Mouse (Mus musculus) stomach, embryonic 15.5 days (tissue): ENCODE data around the gene Lingo2. TPM values are rescaled to one million over a fixed set of nuclear protein-coding genes. Genes with fewer than 3 reads are reported as not detected.
"Not testable (repeated sequence)": the region's sequence is repeated elsewhere in the genome, so short reads cannot be mapped to it uniquely, and the experiment has no call there.

Experiments used
- ATAC-seq: fragments of 200-750 bp; cut with Nextera tagmentation; 2 replicates; pipeline ENCODE4 v1.8.0; 2017; ENCODE audit warnings: low read depth, moderate number of reproducible peaks, moderate TSS enrichment; ENCODE audit not compliant: insufficient read depth, low FRiP score
- H3K27ac ChIP-seq: fragments of 300-500 bp; sonication (generic); 2 replicates; pipeline ENCODE4 v1.5.1; 2015; ENCODE audit warnings: mild to moderate bottlenecking, inconsistent platforms
- H3K27me3 ChIP-seq: fragments of 300-500 bp; sonication (generic); replicated peaks from 2 replicates; pipeline ENCODE4 v1.6.1; 2015; ENCODE audit warnings: inconsistent platforms
- H3K36me3 ChIP-seq: fragments of 300-500 bp; sonication (generic); 2 replicates; pipeline ENCODE4 v1.6.1; 2015; ENCODE audit warnings: inconsistent platforms
- H3K4me1 ChIP-seq: fragments of 300-500 bp; sonication (generic); 2 replicates; pipeline ENCODE4 v1.6.1; 2015; ENCODE audit warnings: inconsistent platforms
- H3K4me2 ChIP-seq: fragments of 300-500 bp; sonication (generic); 2 replicates; pipeline ENCODE4 v1.6.1; 2015; ENCODE audit warnings: mild to moderate bottlenecking, inconsistent platforms
- H3K4me3 ChIP-seq: fragments of 300-500 bp; sonication (generic); replicated peaks from 2 replicates; pipeline ENCODE4 v1.5.1; 2015; ENCODE audit warnings: inconsistent platforms
- H3K9ac ChIP-seq: fragments of 300-500 bp; sonication (generic); 2 replicates; pipeline ENCODE4 v1.6.1; 2015; ENCODE audit warnings: inconsistent platforms
- H3K9me3 ChIP-seq: fragments of 300-500 bp; sonication (generic); 2 replicates; pipeline ENCODE4 v1.6.1; 2016; ENCODE audit warnings: inconsistent platforms
- WGBS: fragments of 180-500 bp; shearing (Covaris S2); methylation state at CpG from one replicate; pipeline ENCODE4 v1.1.7; 2015; 5-methylcytosine and 5-hydroxymethylcytosine counted together
- microRNA counts: library from miRNA; unstranded; fragments of <30 nt; microRNA quantifications from one replicate; lab custom pipeline; 2016
- microRNA-seq: library from miRNA; unstranded; fragments of <30 nt; microRNA quantifications from one replicate; pipeline ENCODE4, GENCODE M21; 2016
- polyA plus RNA-seq: library from polyadenylated mRNA; unstranded; fragments of >200 nt; fragmentation: Nextera tagmentation; extraction: Ambion mirVana; gene quantifications from 2 replicates; pipeline ENCODE4 v1.2.1, GENCODE M21; 2015

The Lingo2 gene
- polyA plus RNA-seq, 1 experiment from 2014 or later = 0.46 TPM

DNA sequence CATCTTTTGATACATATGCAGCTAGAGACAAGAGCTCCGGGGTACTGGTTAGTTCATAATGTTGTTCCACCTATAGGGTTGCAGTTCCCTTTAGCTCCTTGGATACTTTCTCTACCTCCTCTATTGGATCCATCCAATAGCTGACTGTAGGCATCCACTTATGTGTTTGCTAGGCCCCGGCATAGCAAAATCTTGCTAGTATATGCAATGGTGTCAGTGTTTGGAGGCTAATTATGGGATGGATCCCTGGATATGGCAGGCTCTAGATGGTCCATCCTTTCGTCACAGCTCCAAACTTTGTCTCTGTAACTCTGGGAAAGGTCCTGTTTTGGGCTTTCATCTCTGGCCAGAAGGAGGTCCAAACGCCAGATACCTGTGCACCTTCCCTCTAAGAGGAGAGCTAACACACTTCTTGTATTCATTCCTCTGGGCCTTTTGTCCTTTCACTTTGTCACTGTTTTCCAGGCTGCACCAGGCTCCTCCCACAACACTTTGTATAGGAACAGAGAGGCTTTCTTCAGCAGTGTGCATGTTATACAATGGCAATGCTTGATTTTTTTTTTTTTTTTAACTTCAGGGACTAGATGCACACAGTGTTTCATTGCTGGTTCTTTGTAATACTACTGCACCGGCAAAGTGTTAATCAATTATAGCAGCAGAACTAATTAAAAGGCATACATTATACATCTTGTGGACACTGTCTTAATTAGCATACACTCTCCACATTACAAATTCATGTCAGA, 1262.9 kb downstream of the Lingo2 start:
- WGBS = 88% methylated on average over 5 of the region's 5 CpGs
- not testable (repeated sequence) for H3K27ac ChIP-seq, H3K9me3 ChIP-seq, H3K9ac ChIP-seq, H3K27me3 ChIP-seq, H3K4me2 ChIP-seq, ATAC-seq, H3K36me3 ChIP-seq, H3K4me1 ChIP-seq, H3K4me3 ChIP-seq

MicroRNA genes within 50 kb of the gene (microRNA counts, 519-probe panel; counts per million panel counts)
- 2,078 counts per million, percentile 27 among the panel's probes with 10 or more counts for microRNA mmu-miR-873 (lab: Ali Mortazavi, UCI)
- 2,317 counts per million, percentile 45 among the panel's probes with 10 or more counts for microRNA mmu-miR-876-3p (lab: Ali Mortazavi, UCI)
- microRNA mmu-miR-876-5p (lab: Ali Mortazavi, UCI) = 1,467 counts per million, percentile 6 among the panel's probes with 10 or more counts

Small RNA genes lying within 50 kb of the gene (microRNA-seq; reads per million reads assigned to microRNA genes)
- not detected for gene Mir873a
- not detected for gene Mir873b
- not detected for gene Mir876
